In the genomic region with DNA sequence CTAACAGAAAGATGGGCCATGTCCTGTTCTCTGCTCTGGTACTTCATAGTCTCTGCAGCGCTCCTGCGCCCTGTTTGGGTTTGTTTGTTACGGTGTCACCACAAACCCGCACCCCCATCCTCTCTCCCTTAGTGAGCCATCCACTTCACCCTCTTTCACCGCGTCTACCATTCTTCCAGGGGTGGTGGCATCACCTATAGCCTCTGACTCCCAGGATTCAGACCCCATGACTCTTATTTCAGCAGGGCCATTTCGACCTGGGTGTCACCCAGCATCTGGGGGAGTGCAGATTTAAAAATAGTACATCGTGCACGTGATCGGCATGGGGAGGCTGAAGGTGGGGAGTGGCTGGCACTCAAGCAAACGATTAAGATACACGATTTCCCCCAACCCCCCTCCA, we compare ENCODE assay signal across 9 mouse cellular contexts. TPM values are rescaled to one million over a fixed set of nuclear protein-coding genes. Genes with fewer than 3 reads are reported as not detected.
DNase-seq lines count a peak whose midpoint lies in the region; ATAC-seq and TF ChIP-seq lines count a peak whose summit lies in the region.
"Had no signal": no experiment of that assay in that cellular context is flagged by ENCODE, and none has a peak within 500 bp of the region (broad histone marks: within the 10 kb centered on the region; RNA-seq: fewer than 3 reads in every experiment).

No protein-coding gene starts in this region.

- no peaks in the 10 kb centered on the region for H3K9me3 ChIP-seq in midbrain, postnatal 0 days (ENCODE audit: low read length)

- peak; percentile 36 for ATAC-seq in midbrain, postnatal 0 days (ENCODE audit: low FRiP score)

- 2% methylated on average over 12 of the region's 12 CpGs for WGBS in midbrain, postnatal 0 days

- peak overlapping the region; percentile 77 for H3K4me2 ChIP-seq in midbrain, postnatal 0 days (ENCODE audit: low read depth, low read length, poor library complexity, severe bottlenecking)

- peak; percentile 33 to 39 for DNase-seq in layer of hippocampus, adult 2 months (ENCODE audit: low spot score in 2 of 2)
- DNase-seq in layer of hippocampus, adult 9-11 months: no peak
- DNase-seq in cerebellum, adult 9-11 months: peak; percentile 61
- DNase-seq in heart, adult 9 months (ENCODE audit: low spot score in 2 of 2): peak; percentile 15 to 32
- peak; percentile 42 to 46 for DNase-seq in left cerebral cortex, adult 8-10 months (ENCODE audit: low spot score in 2 of 2)
- peak; percentile 24 for DNase-seq in midbrain, postnatal 0 days (ENCODE audit: low spot score)
- no peak for DNase-seq in spleen, adult 12 weeks (ENCODE audit: low spot score)
- DNase-seq in thymus, postnatal 14 days: no peak

- H3K27me3 ChIP-seq in midbrain, postnatal 0 days (ENCODE audit: insufficient read depth, low read length): no peaks in the 10 kb centered on the region

- H3K9ac ChIP-seq in midbrain, postnatal 0 days (replicated peaks; ENCODE audit: low read length, poor library complexity, severe bottlenecking): peak overlapping the region; percentile 67

- peak overlapping the region; percentile 99 for H3K27ac ChIP-seq in layer of hippocampus, adult 2 months
- H3K27ac ChIP-seq in midbrain, postnatal 0 days (ENCODE audit: low read depth, low read length): peak overlapping the region; percentile 79; the same call in 1 of the 2 replicates

- H3K36me3 ChIP-seq in midbrain, postnatal 0 days (ENCODE audit: insufficient read depth, low read length): no peaks in the 10 kb centered on the region

- 0 out of 2 replicates have a peak, but pooled peaks cover 3% of the 10 kb centered on the region for H3K4me1 ChIP-seq in midbrain, postnatal 0 days (ENCODE audit: insufficient read depth, low read length)

- no peak for TF ChIP-seq CTCF in layer of hippocampus, adult 2 months (conservative IDR thresholded peaks at IDR 0.05)
- no peak for TF ChIP-seq CTCF in midbrain, postnatal 0 days (IDR thresholded peaks at IDR 0.05)

- peak overlapping the region; percentile 94 for H3K4me3 ChIP-seq in layer of hippocampus, adult 2 months
- H3K4me3 ChIP-seq in midbrain, postnatal 0 days (ENCODE audit: low read depth, low read length): peak overlapping the region; percentile 59

RNA-seq across cellular contexts. Expression of a gene that starts 1.1 kb away (rescaled TPM):
- total RNA-seq in layer of hippocampus, adult 2 months (2021): 100 to 1,000 TPM; 150 to 153 TPM
- total RNA-seq in left cerebral cortex, adult 8-10 months (2022): 100 to 1,000 TPM; 143 to 176 (median 159) TPM
- total RNA-seq in midbrain, postnatal 0 days (2014; rRNA removed): 13.1 and 16.8 TPM in 2 replicates
- polyA plus RNA-seq in midbrain, postnatal 0 days (2015; fragmentation: Nextera tagmentation; extraction: Ambion mirVana): 6.9 and 7.2 TPM in 2 replicates

RNA-seq across cellular contexts. Expression of a gene that starts 28.3 kb away (rescaled TPM):
- not detected for total RNA-seq in layer of hippocampus, adult 2 months (2021)
- total RNA-seq in left cerebral cortex, adult 8-10 months (2022): not detected
- total RNA-seq in midbrain, postnatal 0 days (2014; rRNA removed): not detected in 2 replicates
- not detected in 2 replicates for polyA plus RNA-seq in midbrain, postnatal 0 days (2015; fragmentation: Nextera tagmentation; extraction: Ambion mirVana)
- polyA plus RNA-seq: large intestine, adult 2 months had no signal

Comparison
In these comparisons a context has a peak if more than half of its experiments do, and no peak if none do; other contexts are left out.
1. DNase-seq: peak in layer of hippocampus, adult 2 months (2 of 2), cerebellum, adult 9-11 months (single experiment), heart, adult 9 months (2 of 2), left cerebral cortex, adult 8-10 months (2 of 2) and midbrain, postnatal 0 days (single experiment); none in layer of hippocampus, adult 9-11 months (single experiment), spleen, adult 12 weeks (single experiment) and thymus, postnatal 14 days (single experiment).